Mouse (Mus musculus) stomach, embryonic 16.5 days (tissue): ENCODE results near the gene Gm27179. TPM values are rescaled to one million over a fixed set of nuclear protein-coding genes. Genes with fewer than 3 reads are reported as not detected.
A peak's percentile ranks its signal among the peaks of the same experiment; 100 is the strongest.
"Not testable (repeated sequence)": the region's sequence is repeated elsewhere in the genome, so short reads cannot be mapped to it uniquely, and the experiment has no call there.

ENCODE experiments used
- ATAC-seq: fragments of 200-750 bp; cut with Nextera tagmentation; 2 replicates; pipeline ENCODE4 v1.8.0; 2017; ENCODE audit warnings: moderate number of reproducible peaks, moderate TSS enrichment; ENCODE audit not compliant: insufficient read depth, low FRiP score
- H3K27ac ChIP-seq: fragments of 300-500 bp; sonication (generic); 2 replicates; pipeline ENCODE4 v1.5.1; 2014; ENCODE audit warnings: low read length
- H3K27me3 ChIP-seq: fragments of 300-500 bp; sonication (generic); 2 replicates; pipeline ENCODE4 v1.6.1; 2014; ENCODE audit warnings: low read length, control low read depth, mixed read lengths; ENCODE audit not compliant: control insufficient read depth, insufficient read depth
- H3K36me3 ChIP-seq: fragments of 300-500 bp; sonication (generic); 2 replicates; pipeline ENCODE4 v1.6.1; 2014; ENCODE audit warnings: low read length; ENCODE audit not compliant: control insufficient read depth, insufficient read depth
- H3K4me1 ChIP-seq: fragments of 300-500 bp; sonication (generic); 2 replicates; pipeline ENCODE4 v1.6.1; 2014; ENCODE audit warnings: low read length, control low read depth, mixed read lengths; ENCODE audit not compliant: control insufficient read depth, insufficient read depth
- H3K4me2 ChIP-seq: fragments of 300-500 bp; sonication (generic); 2 replicates; pipeline ENCODE4 v1.6.1; 2014; ENCODE audit warnings: low read depth, low read length, mixed read lengths
- H3K4me3 ChIP-seq: fragments of 300-500 bp; sonication (generic); replicated peaks from 2 replicates; pipeline ENCODE4 v1.5.1; 2014; ENCODE audit warnings: mild to moderate bottlenecking, low read length
- H3K9ac ChIP-seq: fragments of 300-500 bp; sonication (generic); 2 replicates; pipeline ENCODE4 v1.6.1; 2014; ENCODE audit warnings: low read length
- H3K9me3 ChIP-seq: fragments of 300-500 bp; sonication (generic); replicated peaks from 2 replicates; pipeline ENCODE4 v1.6.1; 2016; ENCODE audit warnings: low read length, control low read depth; ENCODE audit not compliant: control insufficient read depth
- WGBS: fragments of 180-500 bp; shearing (Covaris S2); extraction: QIAGEN DNeasy Blood & Tissue Kit; methylation state at CpG from one replicate; pipeline ENCODE4 v1.1.7; 2014; 5-methylcytosine and 5-hydroxymethylcytosine counted together
- polyA plus RNA-seq: library from polyadenylated mRNA; unstranded; fragments of >200 nt; fragmentation: Nextera tagmentation; extraction: Ambion mirVana; gene quantifications from 2 replicates; pipeline ENCODE4 v1.2.1, GENCODE M21; 2015

The Gm27179 gene
- 0.05 TPM in 1 of 2 replicates, not detected in the other for polyA plus RNA-seq

DNA sequence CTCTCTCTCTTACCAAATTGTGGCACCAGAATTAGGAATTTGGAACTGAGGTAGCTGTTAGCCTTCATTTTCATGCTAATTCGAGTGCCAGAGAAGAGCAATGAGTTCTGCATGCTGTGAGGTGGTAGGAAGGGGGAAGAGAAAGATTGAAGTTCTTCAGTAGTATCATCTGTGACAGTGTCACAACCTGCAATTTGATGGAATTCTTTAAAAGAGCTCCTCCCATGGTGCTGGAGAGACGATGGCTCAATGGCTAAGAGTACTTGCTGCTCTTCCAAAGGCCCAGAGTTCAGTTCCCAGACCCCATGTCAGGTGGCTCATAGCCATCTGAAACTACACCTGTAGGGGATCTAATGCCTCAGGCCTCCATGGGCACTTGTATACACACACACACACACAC lies at the start of gene Gm27179:
Gene Gm27179 (minus strand): TSS at position 101 of the 400 bp plus-strand sequence.
- H3K4me3 ChIP-seq, H3K9me3 ChIP-seq, ATAC-seq, H3K9ac ChIP-seq, H3K4me1 ChIP-seq, H3K27me3 ChIP-seq, H3K4me2 ChIP-seq, H3K27ac ChIP-seq, H3K36me3 ChIP-seq: not testable (repeated sequence)
- no CpG with 5 or more reads among the region's 2 CpGs for WGBS

DNA sequence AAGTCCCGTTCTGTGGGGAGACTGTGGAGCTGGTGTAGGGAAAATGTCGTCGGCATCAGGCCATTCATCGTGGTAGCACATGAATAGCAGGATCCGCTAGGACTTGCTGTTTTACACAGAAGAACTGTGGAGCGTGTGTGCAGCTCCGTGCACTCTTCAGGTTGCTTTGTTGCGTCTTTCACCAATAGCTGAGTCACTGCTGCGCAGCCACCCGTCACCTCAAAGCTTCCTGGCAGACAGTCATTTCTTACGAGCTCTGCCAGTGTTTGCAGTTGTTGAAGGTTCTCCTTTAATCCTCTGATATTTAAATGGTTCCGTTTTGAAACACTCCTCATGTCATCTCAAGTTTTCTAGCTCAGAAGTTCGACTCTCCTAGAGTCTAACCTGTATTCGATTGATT lies 45.2 kb upstream of the Gm27179 start:
- not testable (repeated sequence) for H3K4me1 ChIP-seq, H3K4me2 ChIP-seq, ATAC-seq, H3K27ac ChIP-seq, H3K9ac ChIP-seq, H3K4me3 ChIP-seq, H3K36me3 ChIP-seq, H3K27me3 ChIP-seq, H3K9me3 ChIP-seq
- WGBS, result no CpG with 5 or more reads among the region's 14 CpGs

DNA sequence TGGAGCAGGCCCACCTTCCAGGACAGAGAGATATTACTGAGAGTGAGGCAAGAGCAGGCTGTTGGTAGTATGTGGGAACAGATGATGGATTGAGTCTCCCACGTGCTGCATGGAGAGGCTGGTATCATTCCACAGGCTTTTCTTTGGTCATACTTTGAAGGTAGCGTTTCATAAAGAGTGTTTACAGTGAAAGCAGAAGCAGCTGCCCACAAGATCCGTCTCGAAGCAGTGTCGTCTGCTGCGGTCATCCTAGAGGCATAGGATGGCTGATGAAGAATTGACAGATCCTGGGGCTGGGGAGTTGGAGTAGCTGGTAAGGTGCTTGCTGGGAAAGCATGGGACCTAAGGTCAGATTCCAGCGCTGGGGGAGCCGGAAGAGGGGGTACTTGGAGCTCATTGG lies 44.5 kb upstream of the Gm27179 start:
- not testable (repeated sequence) for H3K27me3 ChIP-seq, H3K9me3 ChIP-seq, H3K4me3 ChIP-seq, ATAC-seq, H3K9ac ChIP-seq, H3K4me1 ChIP-seq, H3K27ac ChIP-seq, H3K36me3 ChIP-seq, H3K4me2 ChIP-seq
- no CpG with 5 or more reads among the region's 8 CpGs for WGBS

DNA sequence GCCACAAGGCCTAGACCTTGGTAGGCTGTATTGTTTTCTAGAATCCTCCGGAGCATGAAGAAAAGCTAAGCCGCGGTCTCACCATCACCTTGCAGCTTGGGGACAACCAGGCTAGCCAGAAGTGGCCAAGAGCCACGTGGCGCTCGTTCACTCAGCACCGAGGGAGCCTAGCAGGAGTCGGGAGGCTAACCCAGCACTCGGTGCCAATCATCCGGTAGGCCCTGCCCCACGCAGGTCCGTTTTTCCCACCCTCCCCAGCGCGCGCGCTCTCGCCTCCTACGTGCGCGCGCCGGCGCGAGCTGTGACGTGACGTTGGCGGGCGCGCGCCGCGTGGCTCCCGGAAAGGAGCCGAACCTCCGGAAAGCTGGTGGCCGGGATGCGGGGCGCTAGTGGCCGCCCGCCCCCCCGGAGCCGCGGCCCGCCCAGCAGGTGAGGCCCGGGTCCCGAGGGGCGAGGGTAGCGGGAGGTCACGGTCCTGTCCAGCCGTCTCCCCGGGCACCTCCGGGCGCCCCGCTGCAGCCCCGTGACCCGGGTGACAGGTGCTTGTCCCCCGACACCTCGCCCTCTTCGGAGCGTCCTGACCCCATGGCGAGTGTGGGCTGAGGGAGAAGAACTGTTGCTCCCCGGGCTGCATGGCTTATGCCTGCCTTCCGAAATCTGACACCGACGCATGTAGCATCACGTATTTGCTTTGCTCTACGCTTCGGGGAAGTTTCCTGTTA lies 42.9 kb upstream of the Gm27179 start, which contains the start of gene Entpd4b:
Gene Entpd4b (plus strand): TSS at position 315 of the 722 bp plus-strand sequence.
- H3K9ac ChIP-seq, H3K27me3 ChIP-seq, H3K36me3 ChIP-seq, H3K4me2 ChIP-seq, H3K27ac ChIP-seq, H3K9me3 ChIP-seq, H3K4me3 ChIP-seq, H3K4me1 ChIP-seq: not testable (repeated sequence)
- ATAC-seq, result peak; percentile 96
- WGBS, result no CpG with 5 or more reads among the region's 68 CpGs

DNA sequence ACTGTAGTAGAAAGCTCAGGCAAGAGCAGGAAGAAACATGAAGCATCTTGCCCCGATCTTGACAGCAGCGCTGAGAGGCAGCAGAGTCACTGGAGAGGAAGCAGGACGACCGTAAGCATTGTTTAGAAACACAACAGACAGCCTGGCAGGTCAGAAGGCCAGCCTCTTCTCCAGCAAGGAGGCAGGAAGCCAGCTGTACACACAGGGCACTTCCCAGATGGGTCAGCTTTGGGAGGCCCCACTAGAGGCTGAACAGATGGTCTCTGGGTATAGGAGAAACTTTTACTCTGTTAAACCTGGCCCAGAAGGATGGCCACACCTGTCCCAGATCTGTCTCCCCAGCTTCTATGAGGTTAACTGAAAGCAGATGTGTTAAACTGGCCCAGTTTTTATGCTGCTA lies 35.0 kb upstream of the Gm27179 start:
- ATAC-seq, H3K27me3 ChIP-seq, H3K4me3 ChIP-seq, H3K9me3 ChIP-seq, H3K4me2 ChIP-seq, H3K9ac ChIP-seq, H3K36me3 ChIP-seq, H3K27ac ChIP-seq, H3K4me1 ChIP-seq: not testable (repeated sequence)
- no CpG with 5 or more reads among the region's 4 CpGs for WGBS

DNA sequence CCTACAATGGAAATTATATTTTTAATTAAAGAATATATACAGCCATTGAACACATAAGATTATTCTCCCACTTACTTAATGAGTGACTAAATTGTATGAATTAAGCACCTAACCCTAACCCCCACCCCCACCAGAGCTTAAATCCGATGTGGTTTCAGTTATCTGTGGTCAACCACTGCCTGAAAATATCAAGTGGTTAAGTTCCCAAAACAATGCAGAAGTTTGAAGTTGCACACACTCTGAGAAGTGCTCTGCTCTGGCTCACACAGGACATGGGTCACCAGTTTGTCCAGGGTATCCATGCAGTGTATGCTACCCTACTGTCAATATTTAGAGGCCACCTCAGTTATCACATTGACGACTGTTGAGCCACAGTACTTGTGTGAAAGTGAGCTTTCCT lies 32.7 kb upstream of the Gm27179 start:
- not testable (repeated sequence) for H3K36me3 ChIP-seq, H3K9ac ChIP-seq, H3K4me2 ChIP-seq, H3K27me3 ChIP-seq, H3K4me3 ChIP-seq, ATAC-seq, H3K4me1 ChIP-seq, H3K27ac ChIP-seq, H3K9me3 ChIP-seq
- no CpG with 5 or more reads among the region's 2 CpGs for WGBS

DNA sequence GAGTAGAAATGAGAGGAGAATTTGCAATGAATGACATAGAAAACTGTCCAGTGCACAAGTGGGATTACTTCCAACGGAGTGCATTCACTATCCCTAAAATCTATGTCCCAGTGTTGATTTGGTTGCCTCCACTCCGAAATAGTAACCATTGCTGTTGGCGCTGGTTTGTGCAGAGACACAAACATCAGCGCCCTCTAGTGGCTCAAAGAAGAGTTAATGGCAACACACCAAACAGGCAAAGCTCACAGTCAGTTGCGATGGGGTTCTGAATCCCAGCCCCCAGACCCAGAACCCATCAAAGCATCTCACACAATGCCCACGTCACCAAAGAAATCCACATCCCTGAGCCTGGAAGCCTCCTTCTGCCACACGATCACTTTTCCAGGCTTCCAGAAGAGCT lies 31.7 kb upstream of the Gm27179 start:
- not testable (repeated sequence) for H3K4me3 ChIP-seq, H3K27ac ChIP-seq, H3K9me3 ChIP-seq, H3K27me3 ChIP-seq, H3K36me3 ChIP-seq, ATAC-seq, H3K9ac ChIP-seq, H3K4me2 ChIP-seq, H3K4me1 ChIP-seq
- WGBS, result no CpG with 5 or more reads among the region's 7 CpGs

DNA sequence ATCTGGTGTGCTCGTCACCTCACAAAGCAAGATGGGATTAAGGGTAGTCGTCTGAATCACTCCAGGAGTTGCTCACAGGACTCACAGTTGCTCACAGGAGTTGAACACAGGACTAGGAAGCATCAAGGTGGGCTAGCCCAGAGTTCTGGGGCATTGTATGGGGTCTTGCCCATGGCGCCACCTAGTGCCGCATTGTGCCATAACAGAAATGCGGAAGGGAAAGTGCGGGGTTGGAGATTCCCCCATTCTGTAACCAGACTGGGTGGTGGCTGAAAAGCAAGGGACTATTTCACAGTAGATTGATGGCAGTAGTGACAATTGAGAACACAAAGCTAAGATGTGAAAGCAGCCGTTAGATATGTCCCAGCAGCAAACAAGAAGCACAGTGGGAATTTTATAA lies 30.3 kb upstream of the Gm27179 start:
- not testable (repeated sequence) for H3K4me3 ChIP-seq, H3K27me3 ChIP-seq, H3K27ac ChIP-seq, H3K9me3 ChIP-seq, H3K4me2 ChIP-seq, H3K9ac ChIP-seq, ATAC-seq, H3K4me1 ChIP-seq, H3K36me3 ChIP-seq
- no CpG with 5 or more reads among the region's 7 CpGs for WGBS

DNA sequence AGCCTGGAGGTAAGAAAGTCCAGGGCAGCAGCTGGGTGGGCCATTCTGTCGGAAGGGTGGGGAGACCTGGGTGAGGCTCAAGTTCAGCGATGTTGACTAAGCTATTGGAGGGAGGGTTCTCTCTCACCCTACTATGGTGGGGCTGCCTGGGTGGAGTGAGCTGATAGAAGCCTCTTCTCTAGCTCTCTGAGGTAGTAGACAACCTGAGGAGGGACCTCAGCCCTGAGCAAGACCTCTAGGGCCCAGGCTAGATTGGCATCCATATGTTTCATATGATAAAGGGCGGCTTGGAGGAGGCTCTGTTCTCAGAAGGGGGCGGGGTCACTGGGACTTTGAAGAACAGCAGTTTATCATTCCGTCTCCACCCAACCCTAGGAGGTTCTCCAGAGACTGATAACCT lies 27.8 kb upstream of the Gm27179 start:
- no CpG with 5 or more reads among the region's 5 CpGs for WGBS
- not testable (repeated sequence) for H3K4me2 ChIP-seq, H3K4me1 ChIP-seq, H3K36me3 ChIP-seq, H3K9ac ChIP-seq, H3K27ac ChIP-seq, H3K9me3 ChIP-seq, H3K27me3 ChIP-seq, H3K4me3 ChIP-seq
- peak; percentile 62; the same call in 1 of the 2 replicates for ATAC-seq
